8 mouse cellular contexts compared by ENCODE assay signal in genomic region chr19:5803041-5803880, GRCm38 (mm10). TPM values are rescaled to one million over a fixed set of nuclear protein-coding genes. Genes with fewer than 3 reads are reported as not detected.
DNase-seq lines count a peak whose midpoint lies in the region; ATAC-seq and TF ChIP-seq lines count a peak whose summit lies in the region.

No protein-coding gene starts in this region.

- no peak for TF ChIP-seq CTCF in brain, embryonic 14.5 days (IDR thresholded peaks at IDR 0.05; ENCODE audit: borderline replicate concordance, extremely low read depth, insufficient read depth, insufficient read length)

- H3K27me3 ChIP-seq in heart, embryonic 11.5 days (ENCODE audit: control insufficient read depth, insufficient read depth, low read length): no peaks in the 10 kb centered on the region
- H3K27me3 ChIP-seq in kidney, embryonic 16.5 days (ENCODE audit: insufficient read depth, low read length): no peaks in the 10 kb centered on the region

- H3K4me3 ChIP-seq in heart, embryonic 11.5 days (ENCODE audit: low read depth, low read length): peak overlapping the region; percentile 94
- H3K4me3 ChIP-seq in kidney, embryonic 16.5 days (ENCODE audit: low read length): peak overlapping the region; percentile 71

- H3K4me1 ChIP-seq in heart, embryonic 11.5 days (ENCODE audit: control insufficient read depth, insufficient read depth, low read length): peaks cover 46% of the 10 kb centered on the region
- H3K4me1 ChIP-seq in kidney, embryonic 16.5 days (ENCODE audit: insufficient read depth, low read length): peaks cover 43% of the 10 kb centered on the region

- no peaks in the 10 kb centered on the region for H3K9me3 ChIP-seq in heart, embryonic 11.5 days (replicated peaks; ENCODE audit: control insufficient read depth, low read length)
- no peaks in the 10 kb centered on the region for H3K9me3 ChIP-seq in kidney, embryonic 16.5 days (ENCODE audit: low read length)

- peak; percentile 99 for DNase-seq in CD4-positive helper T cell, adult 2 months (ENCODE audit: low read depth, low spot score)
- peak; percentile 100 for DNase-seq in brain, embryonic 14.5 days (ENCODE audit: low read depth)
- DNase-seq in liver: peak; percentile 100
- DNase-seq in monocyte, adult 2 months (ENCODE audit: low read depth in 1 of 2, low spot score in 2 of 2): peak; percentile 96 to 98
- DNase-seq in spleen, postnatal 14 days (ENCODE audit: low spot score in 2 of 2): peak; percentile 99 to 100

- under 1% methylated on average over 67 of the region's 67 CpGs for WGBS in heart, embryonic 11.5 days (ENCODE audit: insufficient replicate concordance)
- under 1% methylated on average over 67 of the region's 67 CpGs for WGBS in kidney, embryonic 16.5 days

- H3K27ac ChIP-seq in heart, embryonic 11.5 days (ENCODE audit: low read depth, low read length): peak overlapping the region; percentile 100
- H3K27ac ChIP-seq in kidney, embryonic 16.5 days (ENCODE audit: low read length): peak overlapping the region; percentile 100

- ATAC-seq in erythroblast, adult 5-6 weeks (replicated peaks; ENCODE audit: low FRiP score, poor library complexity, severe bottlenecking): peak; percentile 58
- peak; percentile 92 for ATAC-seq in heart, embryonic 11.5 days (replicated peaks; ENCODE audit: insufficient number of reproducible peaks, low FRiP score, low TSS enrichment)
- ATAC-seq in kidney, embryonic 16.5 days (ENCODE audit: low FRiP score, low TSS enrichment): peak; percentile 97

- peak overlapping the region; percentile 94 for H3K9ac ChIP-seq in heart, embryonic 11.5 days (ENCODE audit: low read depth, low read length)
- peak overlapping the region; percentile 91 for H3K9ac ChIP-seq in kidney, embryonic 16.5 days (replicated peaks; ENCODE audit: low read length)

- H3K4me2 ChIP-seq in heart, embryonic 11.5 days: peak overlapping the region; percentile 93
- peak overlapping the region; percentile 91 for H3K4me2 ChIP-seq in kidney, embryonic 16.5 days (replicated peaks; ENCODE audit: low read depth, low read length)

- peak; percentile 63; the same call in 1 of the 2 replicates for TF ChIP-seq POLR2A in brain, embryonic 14.5 days (IDR thresholded peaks at IDR 0.05; ENCODE audit: borderline replicate concordance, extremely low read depth, insufficient read depth, insufficient read length, poor library complexity, severe bottlenecking)

- peaks cover 8% of the 10 kb centered on the region; the same call in 1 of the 2 replicates for H3K36me3 ChIP-seq in heart, embryonic 11.5 days (ENCODE audit: control insufficient read depth, insufficient read depth, low read length)
- peaks cover 8% of the 10 kb centered on the region for H3K36me3 ChIP-seq in kidney, embryonic 16.5 days (ENCODE audit: insufficient read depth, low read length)

RNA-seq across cellular contexts. Expression of gene Scyl1, which starts 32.0 kb away (rescaled TPM):
- polyA plus RNA-seq in brain, embryonic 14.5 days (2012; rRNA removed): 130 and 153 TPM in 2 replicates
- total RNA-seq in erythroblast, adult 5-6 weeks (2015; ENCODE audit: low replicate concordance): 8.2 and 12.9 TPM in 2 replicates
- total RNA-seq in erythroblast, adult 5-6 weeks (2017; ENCODE audit: low replicate concordance): 9.1 and 11.9 TPM in 2 replicates
- 54.8 and 59.4 TPM in 2 replicates for polyA plus RNA-seq in heart, embryonic 11.5 days (2014; fragmentation: Nextera tagmentation; extraction: Ambion mirVana)
- polyA plus RNA-seq in kidney, embryonic 16.5 days (2015; fragmentation: Nextera tagmentation; extraction: Ambion mirVana): 82.9 and 85.3 TPM in 2 replicates

Comparison
In these comparisons a context has a peak if more than half of its experiments do, and no peak if none do; other contexts are left out.
1. Peak in every context shown above with its lines: DNase-seq, ATAC-seq, H3K4me3 ChIP-seq and H3K27ac ChIP-seq.